Mouse (Mus musculus) lung, postnatal 0 days (tissue): ENCODE data around the gene Pacrg. TPM values are rescaled to one million over a fixed set of nuclear protein-coding genes. Genes with fewer than 3 reads are reported as not detected.

Source experiments
- ATAC-seq: fragments of 200-750 bp; cut with Nextera tagmentation; 2 replicates; pipeline ENCODE4 v1.8.0; 2017; ENCODE audit warnings: moderate library complexity
- DNase-seq: peaks from one replicate; pipeline ENCODE4 v3.0.0-alpha.2; 2016; ENCODE audit warnings: low spot score
- H3K27ac ChIP-seq: fragments of 300-500 bp; sonication (generic); 2 replicates; pipeline ENCODE4 v1.5.1; 2014; ENCODE audit warnings: antibody characterized with exemption, mild to moderate bottlenecking, low read length, mixed read lengths
- H3K27me3 ChIP-seq: fragments of 300-500 bp; sonication (generic); replicated peaks from 2 replicates; pipeline ENCODE4 v1.6.1; 2014; ENCODE audit warnings: low read length, mixed read lengths; ENCODE audit not compliant: insufficient read depth
- H3K36me3 ChIP-seq: fragments of 300-500 bp; sonication (generic); 2 replicates; pipeline ENCODE4 v1.6.1; 2014; ENCODE audit warnings: low read length, mixed read lengths; ENCODE audit not compliant: insufficient read depth
- H3K4me1 ChIP-seq: fragments of 300-500 bp; sonication (generic); 2 replicates; pipeline ENCODE4 v1.6.1; 2014; ENCODE audit warnings: antibody characterized with exemption, low read depth, low read length, mixed read lengths; ENCODE audit not compliant: insufficient read depth
- H3K4me2 ChIP-seq: fragments of 300-500 bp; sonication (generic); replicated peaks from 2 replicates; pipeline ENCODE4 v1.6.1; 2014; ENCODE audit warnings: low read depth, mild to moderate bottlenecking, low read length, moderate library complexity, mixed read lengths
- H3K4me3 ChIP-seq: fragments of 300-500 bp; sonication (generic); 2 replicates; pipeline ENCODE4 v1.5.1; 2014; ENCODE audit warnings: low read depth, low read length
- H3K9ac ChIP-seq: fragments of 300-500 bp; sonication (generic); replicated peaks from 2 replicates; pipeline ENCODE4 v1.6.1; 2014; ENCODE audit warnings: low read depth, mild to moderate bottlenecking
- H3K9me3 ChIP-seq: fragments of 300-500 bp; sonication (generic); 2 replicates; pipeline ENCODE4 v1.6.1; 2016; ENCODE audit warnings: low read length, mixed read lengths
- CTCF ChIP-seq: IDR thresholded peaks from 2 replicates; pipeline ENCODE4 v1.5.1; 2016; ENCODE audit warnings: antibody characterized with exemption, mild to moderate bottlenecking
- EP300 ChIP-seq: IDR thresholded peaks from 2 replicates; pipeline ENCODE4 v1.6.1; 2016; ENCODE audit warnings: antibody characterized with exemption, mild to moderate bottlenecking, control low read depth
- WGBS: fragments of 180-500 bp; shearing (Covaris S2); extraction: QIAGEN DNeasy Blood & Tissue Kit; methylation state at CpG from one replicate; pipeline ENCODE4 v1.1.7; 2014; 5-methylcytosine and 5-hydroxymethylcytosine counted together
- polyA plus RNA-seq: library from polyadenylated mRNA; unstranded; fragments of >200 nt; fragmentation: Nextera tagmentation; extraction: Ambion mirVana; gene quantifications from 2 replicates; pipeline ENCODE4 v1.2.1, GENCODE M21; 2015

Pacrg gene
- polyA plus RNA-seq, 1 experiment from 2014 or later, result 6.7 TPM

- ATAC-seq (no peak), DNase-seq (no peak)
- Histone ChIP-seq H3K27me3 (no peaks in the 10 kb centered on the region), H3K36me3 (no peaks in the 10 kb centered on the region), H3K4me2 (no peak overlapping the region), H3K4me3 (no peak overlapping the region), H3K9me3 (no peaks in the 10 kb centered on the region), H3K27ac (no peak overlapping the region), H3K9ac (no peak overlapping the region), H3K4me1 (no peaks in the 10 kb centered on the region)
- WGBS, result 51% methylated on average over 7 of the region's 7 CpGs
- no peak for TF ChIP-seq EP300
- no peak for TF ChIP-seq CTCF
These were observed 306.6 kb downstream of the Pacrg start for GRCm38 (mm10) chr17:10533461-10533860.

GRCm38 (mm10) chr17:10531024-10531423, 309.1 kb downstream of the Pacrg start:
- Histone ChIP-seq H3K27me3 (no peaks in the 10 kb centered on the region), H3K4me3 (no peak overlapping the region), H3K4me2 (no peak overlapping the region), H3K9me3 (no peaks in the 10 kb centered on the region), H3K27ac (no peak overlapping the region), H3K36me3 (no peaks in the 10 kb centered on the region), H3K9ac (no peak overlapping the region), H3K4me1 (no peaks in the 10 kb centered on the region)
- TF ChIP-seq CTCF (peak; percentile 67), EP300 (no peak)
- DNase-seq, result peak; percentile 30
- 49% methylated on average over 8 of the region's 8 CpGs for WGBS
- ATAC-seq, result no peak

- 61% methylated on average over 3 of the region's 3 CpGs for WGBS
- no peak overlapping the region for H3K4me2 ChIP-seq
- no peak overlapping the region for H3K27ac ChIP-seq
- no peaks in the 10 kb centered on the region for H3K27me3 ChIP-seq
- H3K9ac ChIP-seq, result no peak overlapping the region
- TF ChIP-seq EP300 (no peak), CTCF (peak; percentile 22; the same call in 1 of the 2 replicates)
- H3K9me3 ChIP-seq, result no peaks in the 10 kb centered on the region
- no peak overlapping the region for H3K4me3 ChIP-seq
- no peaks in the 10 kb centered on the region for H3K4me1 ChIP-seq
- ATAC-seq, result no peak
- no peaks in the 10 kb centered on the region for H3K36me3 ChIP-seq
- no peak for DNase-seq
These were observed 310.7 kb downstream of the Pacrg start for GRCm38 (mm10) chr17:10529329-10529955.

- WGBS, result 87% methylated on average over 7 of the region's 7 CpGs
- no peaks in the 10 kb centered on the region for H3K36me3 ChIP-seq
These were observed 318.8 kb downstream of the Pacrg start for GRCm38 (mm10) chr17:10521282-10521681.

GRCm38 (mm10) chr17:10519506-10520155, 320.5 kb downstream of the Pacrg start:
- Histone ChIP-seq H3K27me3 (no peaks in the 10 kb centered on the region), H3K9ac (no peak overlapping the region), H3K36me3 (no peaks in the 10 kb centered on the region), H3K27ac (no peak overlapping the region), H3K4me1 (no peaks in the 10 kb centered on the region), H3K4me3 (no peak overlapping the region), H3K4me2 (no peak overlapping the region), H3K9me3 (no peaks in the 10 kb centered on the region)
- TF ChIP-seq CTCF (0 out of 2 replicates have a peak, but pooled peaks have one; percentile 11), EP300 (peak; percentile 37; the same call in 1 of the 2 replicates)
- DNase-seq (no peak), ATAC-seq (no peak)
- WGBS, result 40% methylated on average over 11 of the region's 11 CpGs

More at GRCm38 (mm10) chr17:10521282-10521681, 318.8 kb downstream of the Pacrg start:
- Histone ChIP-seq H3K4me1 (no peaks in the 10 kb centered on the region), H3K4me2 (no peak overlapping the region), H3K27me3 (no peaks in the 10 kb centered on the region), H3K9me3 (no peaks in the 10 kb centered on the region), H3K9ac (no peak overlapping the region), H3K4me3 (no peak overlapping the region), H3K27ac (no peak overlapping the region)
- no peak for TF ChIP-seq EP300
- TF ChIP-seq CTCF, result no peak
- ATAC-seq, result no peak
- no peak for DNase-seq

GRCm38 (mm10) chr17:10514812-10515211, 325.3 kb downstream of the Pacrg start:
- WGBS, result 63% methylated on average over 6 of the region's 6 CpGs
- Histone ChIP-seq H3K4me2 (no peak overlapping the region), H3K4me1 (no peaks in the 10 kb centered on the region), H3K36me3 (no peaks in the 10 kb centered on the region), H3K4me3 (no peak overlapping the region), H3K27ac (no peak overlapping the region), H3K9ac (no peak overlapping the region), H3K9me3 (no peaks in the 10 kb centered on the region), H3K27me3 (no peaks in the 10 kb centered on the region)
- TF ChIP-seq CTCF, result no peak
- TF ChIP-seq EP300, result no peak
- ATAC-seq (no peak), DNase-seq (no peak)
